Mouse (Mus musculus) frontal cortex, postnatal 25 days (tissue): ENCODE measurements at regions not wholly inside any gene's neighbourhood (a gene's known extent, or its start where the extent isn't known, plus 50 kb on each side); places are given as distances from the start of the nearest gene placed in this dataset.

Experiments
- DNase-seq, 2 experiments: peaks; one replicate each; pipeline ENCODE4 v3.0.0; 2022; ENCODE audit warnings: low spot score in 2 of 2

- DNase-seq, result no peak
Measured at GRCm38 (mm10) chr2:159523739-159524138, 729.1 kb downstream of the Dhx35 start.

- DNase-seq, result no peak
Measured at GRCm38 (mm10) chr2:159534951-159535350, 740.3 kb downstream of the Dhx35 start.

DNA sequence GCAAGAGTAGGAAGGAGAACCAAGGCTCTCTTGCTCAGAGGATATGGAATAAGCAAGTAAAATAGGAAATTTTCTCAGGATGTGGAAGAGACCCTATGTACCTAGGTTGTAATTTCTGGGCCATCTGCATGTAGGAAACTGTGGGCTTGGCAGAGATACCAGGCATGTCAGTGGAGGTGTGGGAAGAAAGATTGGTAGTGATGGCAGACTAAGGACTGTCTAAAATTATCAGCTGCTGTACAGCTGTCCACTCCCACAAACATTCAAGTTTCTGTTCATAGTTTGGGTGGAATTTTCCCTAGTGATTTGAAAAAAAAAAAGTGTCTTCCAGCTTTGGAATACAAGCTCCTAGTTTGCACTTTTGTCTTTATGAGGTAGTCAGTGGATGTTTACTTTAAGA, 744.7 kb downstream of the Dhx35 start:
- DNase-seq, result no peak

DNA sequence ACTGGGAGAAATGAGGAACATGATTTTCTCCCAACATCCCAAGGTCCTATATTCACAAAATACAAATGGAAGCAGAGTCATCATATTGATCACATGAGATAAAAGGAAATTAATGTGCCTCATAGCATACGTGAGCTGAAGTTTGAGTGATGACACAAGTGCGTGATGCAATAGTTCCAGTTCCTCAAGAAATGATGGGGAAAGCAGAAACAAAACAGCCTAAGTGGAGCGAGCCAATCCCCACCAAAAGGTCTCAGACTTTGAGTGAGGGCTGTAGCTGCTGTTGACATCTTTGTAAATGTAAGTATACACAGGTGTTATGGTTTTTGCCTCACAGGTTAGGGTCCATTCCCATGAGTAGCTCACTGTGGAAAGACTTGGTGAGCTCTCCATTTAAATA, 763.0 kb downstream of the Dhx35 start:
- DNase-seq, result no peak

DNA sequence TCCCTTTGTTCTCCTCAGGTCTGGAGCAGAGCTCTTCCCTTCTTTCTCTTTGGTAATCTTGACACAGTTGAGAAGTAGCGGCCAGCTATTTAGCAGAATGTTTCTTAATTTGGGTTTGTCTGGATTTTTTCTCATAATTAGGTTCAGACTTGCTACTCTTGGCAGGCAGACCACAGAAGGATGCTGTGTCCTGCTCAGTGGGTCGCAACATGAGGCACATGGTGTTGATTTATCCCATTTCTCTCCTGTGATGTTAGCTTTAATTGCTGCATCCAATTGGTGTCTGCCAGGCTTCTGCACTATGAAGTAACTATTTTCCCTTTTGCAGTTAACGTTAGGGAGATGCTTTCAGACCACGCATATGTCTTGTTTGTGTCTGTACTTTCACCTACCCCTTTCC, 768.7 kb downstream of the Gm826 start:
- DNase-seq, result no peak

- DNase-seq, result no peak
Measured at GRCm38 (mm10) chr2:159565921-159566320, 768.0 kb downstream of the Gm826 start.

GRCm38 (mm10) chr2:159566461-159566860, 767.5 kb downstream of the Gm826 start:
- DNase-seq, result no peak

GRCm38 (mm10) chr2:159568391-159568790, 765.6 kb downstream of the Gm826 start:
- no peak for DNase-seq

DNA sequence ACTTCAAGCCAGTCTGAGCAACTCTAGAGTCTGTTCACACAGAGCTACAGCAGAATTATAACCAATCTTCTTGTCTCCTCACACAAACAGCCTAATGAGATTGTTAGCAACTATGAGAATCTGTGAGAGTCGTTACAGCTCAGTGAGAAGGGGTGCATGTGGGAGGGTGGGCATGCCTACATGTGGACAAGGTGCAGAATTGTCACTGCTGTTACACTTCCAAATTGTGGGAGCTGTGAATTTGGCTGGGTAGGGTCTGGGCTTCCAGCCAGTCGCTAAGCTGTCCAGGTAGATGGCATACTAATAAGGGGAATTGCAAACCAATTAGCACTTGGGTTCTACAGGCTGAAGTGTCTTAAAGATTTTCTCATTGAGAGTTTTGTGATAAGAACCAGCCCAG, 762.1 kb downstream of the Gm826 start:
- no peak for DNase-seq

- no peak for DNase-seq
Measured at GRCm38 (mm10) chr2:159575271-159575670, 758.7 kb downstream of the Gm826 start.

- no peak for DNase-seq
Measured at GRCm38 (mm10) chr2:159583103-159583502, 750.9 kb downstream of the Gm826 start.

DNA sequence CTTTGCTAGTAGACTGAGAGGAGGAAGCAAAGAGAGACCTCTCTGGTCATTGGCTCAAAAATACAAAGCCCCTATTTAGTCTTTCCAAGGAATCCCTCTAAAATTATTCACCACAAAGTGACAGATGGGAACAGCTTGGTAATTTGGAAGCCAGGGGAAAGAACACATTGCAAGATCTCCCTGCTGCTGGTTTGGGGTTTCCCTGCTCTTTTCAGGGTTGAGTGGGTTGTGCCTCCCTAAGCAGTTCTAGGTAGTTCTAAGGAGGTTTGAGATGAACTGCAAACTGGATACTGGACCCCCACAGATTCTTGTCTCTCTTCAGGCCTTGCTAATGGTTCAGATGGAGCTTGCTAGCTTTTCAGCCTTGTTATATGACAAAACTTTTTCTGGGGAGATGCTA, 749.3 kb downstream of the Gm826 start:
- no peak for DNase-seq

DNA sequence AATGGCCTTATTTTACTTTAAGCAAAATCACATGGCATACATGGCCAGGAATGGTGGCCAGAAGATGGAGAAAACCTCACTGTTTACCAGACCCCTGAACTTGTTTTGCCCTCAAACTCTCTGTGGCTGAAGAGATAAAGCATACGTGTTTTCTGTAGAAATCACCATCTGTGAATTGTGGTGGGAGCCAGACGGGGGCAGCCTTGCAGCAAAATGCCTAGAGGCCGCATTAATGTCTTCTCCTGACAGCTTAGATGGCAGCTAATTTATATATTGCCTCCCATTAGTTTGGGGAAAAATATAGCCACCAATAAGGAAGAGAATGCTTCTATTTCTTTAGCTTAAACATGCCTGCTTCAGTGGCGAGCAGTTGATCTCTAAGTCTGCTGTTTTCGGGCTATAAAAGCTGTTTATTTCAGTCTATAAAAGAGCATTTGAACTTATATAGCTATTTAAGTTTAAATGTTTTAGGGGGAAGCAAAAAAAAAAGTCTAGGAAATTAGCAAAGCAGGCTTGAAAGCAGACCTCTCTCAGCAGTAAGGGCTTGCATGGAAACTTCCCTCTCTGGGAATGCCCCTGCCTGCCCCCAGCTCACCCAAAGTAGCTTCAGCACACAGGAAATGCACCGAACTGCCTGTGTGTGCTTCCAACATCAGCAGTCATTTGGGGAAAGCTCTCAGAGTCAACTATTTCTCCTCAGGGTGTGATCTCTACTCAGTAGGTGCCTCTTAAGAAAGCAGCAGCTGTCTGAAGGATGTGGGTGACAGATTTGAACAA, 747.1 kb downstream of the Gm826 start:
- no peak for DNase-seq

DNA sequence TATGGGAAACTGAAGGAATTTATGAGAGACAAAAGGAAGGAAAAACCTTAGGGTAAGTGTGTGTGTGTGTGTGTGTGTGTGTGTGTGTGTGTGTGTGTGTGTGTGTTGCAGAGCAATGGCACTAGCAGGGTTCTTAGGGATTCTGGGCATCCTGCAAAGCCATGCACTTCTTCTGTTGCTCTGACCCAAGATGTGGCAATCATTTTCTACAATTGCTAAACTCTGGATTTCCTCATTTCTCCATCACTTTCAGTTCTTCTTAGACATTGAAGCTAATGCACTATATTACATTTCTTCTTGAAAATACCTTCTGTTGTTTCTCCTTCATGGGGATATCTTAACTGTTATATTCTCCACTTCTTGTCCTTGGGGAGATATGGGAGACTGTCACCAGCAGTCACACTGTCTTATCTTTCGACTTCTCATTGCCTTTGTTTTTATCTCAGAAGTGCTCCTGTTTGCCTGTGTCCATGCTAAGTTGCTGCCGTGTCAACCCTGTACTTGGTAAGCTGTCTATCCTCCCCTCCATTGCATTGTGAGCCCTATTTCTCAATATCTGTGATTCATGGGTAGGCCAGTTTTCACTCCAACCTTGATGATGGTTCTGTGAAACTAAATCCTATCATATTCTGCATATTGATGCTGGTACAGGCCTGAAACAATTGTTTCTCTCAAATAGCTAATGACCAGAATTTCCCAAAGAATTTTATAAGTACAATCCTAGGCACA, 742.4 kb downstream of the Gm826 start:
- DNase-seq, result no peak

DNA sequence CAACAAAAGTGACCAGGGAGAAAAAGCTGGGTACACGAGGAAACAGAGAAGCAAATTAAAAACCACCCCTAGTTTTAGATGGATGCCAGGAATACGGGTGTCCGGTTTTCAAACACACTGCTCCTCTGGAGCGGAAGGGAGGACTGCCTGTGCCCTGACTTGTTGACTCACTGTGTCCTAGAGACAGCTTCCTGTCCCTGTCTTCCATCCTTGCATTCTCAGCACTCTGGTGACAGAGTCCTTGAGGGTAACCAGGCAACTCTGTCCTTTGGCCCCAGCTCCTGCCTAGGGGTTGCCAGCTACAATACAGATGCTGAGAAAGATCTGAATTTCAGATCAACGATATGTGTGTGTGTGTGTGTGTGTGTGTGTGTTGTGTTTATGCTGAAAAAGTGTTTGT, 741.1 kb downstream of the Gm826 start:
- DNase-seq, result no peak

DNA sequence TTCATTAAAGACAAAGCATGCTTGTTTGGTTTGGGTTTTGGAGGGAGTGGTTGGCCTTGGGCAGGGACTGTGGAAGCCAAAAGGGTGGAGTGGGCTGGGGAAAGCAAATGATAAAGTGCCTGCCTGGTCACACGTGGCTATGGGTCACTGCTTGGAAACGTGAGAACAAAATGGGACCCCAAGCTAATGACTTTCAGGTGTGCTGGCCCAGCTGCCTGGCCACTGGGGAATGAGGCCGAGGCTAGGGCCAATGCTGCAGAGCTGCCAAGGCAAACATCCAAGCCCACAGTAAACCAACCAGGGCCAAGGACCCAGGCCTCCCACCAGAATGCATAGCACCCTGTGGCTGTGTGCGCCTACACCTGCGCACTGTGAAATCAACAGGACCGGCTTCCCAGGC, 737.7 kb downstream of the Gm826 start:
- DNase-seq, result no peak

- no peak for DNase-seq
Measured at GRCm38 (mm10) chr2:159598080-159598479, 735.9 kb downstream of the Gm826 start.

- DNase-seq, result no peak
Measured at GRCm38 (mm10) chr2:159607191-159607590, 726.8 kb downstream of the Gm826 start.

DNA sequence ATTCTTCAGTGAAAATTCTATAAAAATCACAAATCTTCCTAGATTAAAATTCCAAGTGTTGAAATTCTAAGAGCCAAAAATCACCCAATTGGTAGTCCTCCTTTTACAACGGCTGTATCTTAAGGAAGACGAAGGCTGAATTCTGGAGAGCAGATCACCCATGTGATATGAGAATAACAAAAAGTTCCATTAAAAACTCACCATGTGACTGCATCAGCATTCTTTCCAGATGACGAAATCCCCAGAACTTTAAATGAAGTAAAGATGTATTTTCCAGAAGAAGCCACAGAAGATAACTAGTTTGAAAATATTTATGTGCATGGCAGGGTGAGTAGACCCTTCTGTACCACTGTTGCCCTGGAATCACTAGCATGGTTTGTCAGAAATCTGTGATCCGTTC, 723.5 kb downstream of the Gm826 start:
- no peak for DNase-seq

DNA sequence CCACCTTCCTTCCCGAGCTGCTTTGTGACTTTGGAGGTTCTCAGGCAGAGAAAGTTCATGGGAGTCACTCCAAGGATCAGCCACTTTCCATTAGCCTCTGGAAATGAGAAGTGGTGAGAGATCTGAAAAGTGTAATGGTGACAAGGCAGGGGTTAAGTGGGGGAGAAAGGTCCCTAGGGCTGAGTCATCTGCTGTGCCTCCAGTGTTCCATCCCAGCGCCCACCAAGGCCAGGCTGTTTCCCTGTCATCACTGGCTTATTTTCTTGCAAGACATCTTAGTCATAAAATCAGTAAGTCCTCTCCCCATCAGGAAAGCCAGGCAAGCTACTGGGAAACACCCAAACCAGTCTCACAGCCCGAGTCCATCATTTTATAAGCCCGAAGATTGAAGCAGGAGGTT, 717.3 kb downstream of the Gm826 start:
- DNase-seq, result no peak

DNA sequence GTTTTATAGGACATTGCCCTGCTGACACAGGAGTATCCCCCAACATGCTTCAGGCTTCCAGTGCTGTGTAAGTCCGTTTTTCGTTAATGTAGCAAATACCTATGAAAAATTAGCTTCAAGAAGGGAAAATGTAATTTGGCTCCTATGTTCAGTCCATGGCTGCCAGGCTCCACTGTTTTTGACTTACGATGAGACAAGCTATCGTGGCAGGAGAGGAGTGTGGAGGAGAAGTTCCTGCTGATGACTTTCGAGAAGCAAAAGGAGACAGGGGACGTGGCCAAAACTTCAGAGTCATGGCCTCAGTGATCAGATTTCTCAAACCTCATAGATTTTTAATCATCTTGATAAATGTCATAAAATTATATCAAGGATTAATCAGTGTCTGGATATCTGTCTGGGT, 712.7 kb downstream of the Gm826 start:
- no peak for DNase-seq

GRCm38 (mm10) chr2:159622141-159622669, 711.8 kb downstream of the Gm826 start:
- DNase-seq, result no peak

DNA sequence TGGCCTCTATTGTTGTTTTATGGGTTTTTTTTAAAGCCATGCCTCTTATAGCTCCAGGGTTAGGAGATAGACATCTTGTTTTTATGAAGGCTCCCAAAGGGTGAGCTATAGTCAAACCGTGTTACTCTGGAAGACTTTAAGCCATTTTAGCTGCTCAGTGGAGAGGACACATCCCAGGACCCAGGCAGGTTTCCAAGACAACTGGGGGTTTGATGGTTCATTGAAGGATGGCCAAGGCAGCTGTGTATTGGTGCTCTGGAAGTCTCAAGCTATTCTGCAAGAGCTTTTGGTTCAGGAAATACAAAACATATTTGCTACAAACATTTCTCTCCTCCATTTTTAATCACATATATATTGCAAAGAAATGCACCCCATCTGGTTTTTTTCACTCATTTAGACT, 708.7 kb downstream of the Gm826 start:
- no peak for DNase-seq
